Mouse (Mus musculus): ENCODE results near the gene Wdhd1.

GRCm38 (mm10) chr14:47264866-47265265 lies 11.8 kb downstream of the Wdhd1 start:
- no peak for TF ChIP-seq CTCF (IDR thresholded peaks at IDR 0.05; ENCODE audit: control insufficient read depth, insufficient read depth, insufficient read length)
- TF ChIP-seq USF1 (IDR thresholded peaks at IDR 0.05; ENCODE audit: low read depth) = no peak
- TF ChIP-seq MYOG (IDR thresholded peaks at IDR 0.05; ENCODE audit: control insufficient read depth, extremely low read depth, insufficient read length) = no peak
- TF ChIP-seq MYOD1 (IDR thresholded peaks at IDR 0.05; ENCODE audit: control insufficient read depth, insufficient read length, low read depth) = no peak
- no peak for TF ChIP-seq MAX (IDR thresholded peaks at IDR 0.05)

Measured in C2C12 (cell line).